Mouse (Mus musculus) hindbrain, embryonic 11.5 days (tissue): ENCODE results near the gene Gfod1. TPM values are rescaled to one million over a fixed set of nuclear protein-coding genes. Genes with fewer than 3 reads are reported as not detected.

Experiments
- ATAC-seq: fragments of 200-750 bp; cut with Nextera tagmentation; 2 replicates; pipeline ENCODE4 v1.8.0; 2017; ENCODE audit warnings: mild to moderate bottlenecking, moderate TSS enrichment, moderate library complexity; ENCODE audit not compliant: low FRiP score
- DNase-seq: peaks from one replicate; pipeline ENCODE4 v3.0.0-alpha.2; 2015; ENCODE audit warnings: low spot score
- H3K27ac ChIP-seq: fragments of 300-500 bp; sonication (generic); 2 replicates; pipeline ENCODE4 v1.5.1; 2014; ENCODE audit warnings: mild to moderate bottlenecking, low read depth, low read length
- H3K27me3 ChIP-seq: fragments of 300-500 bp; sonication (generic); 2 replicates; pipeline ENCODE4 v1.6.1; 2014; ENCODE audit warnings: mild to moderate bottlenecking, low read length, moderate library complexity, mixed read lengths; ENCODE audit not compliant: control insufficient read depth, insufficient read depth
- H3K36me3 ChIP-seq: fragments of 300-500 bp; sonication (generic); 2 replicates; pipeline ENCODE4 v1.6.1; 2014; ENCODE audit warnings: mild to moderate bottlenecking, low read length, moderate library complexity, mixed read lengths; ENCODE audit not compliant: control insufficient read depth, insufficient read depth
- H3K4me1 ChIP-seq: fragments of 300-500 bp; sonication (generic); replicated peaks from 2 replicates; pipeline ENCODE4 v1.6.1; 2014; ENCODE audit warnings: low read length, mixed read lengths; ENCODE audit not compliant: control insufficient read depth, insufficient read depth
- H3K4me2 ChIP-seq: fragments of 300-500 bp; sonication (generic); replicated peaks from 2 replicates; pipeline ENCODE4 v1.6.1; 2014; ENCODE audit warnings: mild to moderate bottlenecking, low read depth, low read length
- H3K4me3 ChIP-seq: fragments of 300-500 bp; sonication (generic); 2 replicates; pipeline ENCODE4 v1.5.1; 2014; ENCODE audit warnings: low read depth, low read length
- H3K9ac ChIP-seq: fragments of 300-500 bp; sonication (generic); 2 replicates; pipeline ENCODE4 v1.6.1; 2014; ENCODE audit warnings: low read depth, low read length
- H3K9me3 ChIP-seq: fragments of 300-500 bp; sonication (generic); 2 replicates; pipeline ENCODE4 v1.6.1; 2016; ENCODE audit warnings: low read length; ENCODE audit not compliant: control insufficient read depth
- WGBS: fragments of 180-500 bp; shearing (Covaris S2); extraction: QIAGEN DNeasy Blood & Tissue Kit; methylation state at CpG from one replicate; pipeline ENCODE4 v1.1.7; 2014; 5-methylcytosine and 5-hydroxymethylcytosine counted together
- polyA plus RNA-seq: library from polyadenylated mRNA; unstranded; fragments of >200 nt; fragmentation: Nextera tagmentation; extraction: Ambion mirVana; gene quantifications from 2 replicates; pipeline ENCODE4 v1.2.1, GENCODE M21; 2014

The Gfod1 gene
- polyA plus RNA-seq: 0.71 and 0.77 TPM in 2 replicates

DNA sequence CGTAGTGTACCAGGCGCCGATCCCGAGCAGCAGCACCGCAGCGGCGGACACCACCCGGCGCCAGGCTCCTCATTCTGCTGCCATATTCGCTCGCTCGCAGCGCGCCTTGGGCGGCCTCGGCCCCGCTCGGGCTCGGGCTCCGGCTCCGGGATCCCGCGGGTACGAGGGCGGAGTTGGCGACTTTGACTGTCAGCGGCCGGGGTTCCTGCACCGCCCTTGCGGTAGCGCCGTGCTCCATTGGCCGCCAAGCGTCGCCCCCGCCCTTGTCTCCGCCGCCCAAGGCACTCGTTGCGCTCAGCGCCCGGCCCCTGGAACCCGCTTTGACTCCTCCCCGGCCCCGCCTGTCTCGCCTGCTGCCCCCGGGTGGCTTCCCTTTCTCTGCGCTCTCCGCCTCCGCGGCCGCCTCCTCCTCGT, at the start of gene Gfod1:
Gene Gfod1 (minus strand): TSS at position 155 of the 414 bp plus-strand sequence.
- Histone ChIP-seq H3K4me1 (peaks cover 2% of the 10 kb centered on the region; the same call in 1 of the 2 replicates), H3K9ac (peak within 1 kb of the TSS; percentile 73), H3K27me3 (peaks cover 32% of the 10 kb centered on the region), H3K4me3 (peak within 1 kb of the TSS; percentile 67), H3K36me3 (no peaks in the 10 kb centered on the region), H3K9me3 (no peaks in the 10 kb centered on the region), H3K4me2 (peak within 1 kb of the TSS; percentile 100), H3K27ac (peak within 1 kb of the TSS; percentile 82)
- 0% methylated on average over 45 of the region's 53 CpGs for WGBS
- peak; percentile 94 for ATAC-seq
- peak; percentile 94 for DNase-seq

DNA sequence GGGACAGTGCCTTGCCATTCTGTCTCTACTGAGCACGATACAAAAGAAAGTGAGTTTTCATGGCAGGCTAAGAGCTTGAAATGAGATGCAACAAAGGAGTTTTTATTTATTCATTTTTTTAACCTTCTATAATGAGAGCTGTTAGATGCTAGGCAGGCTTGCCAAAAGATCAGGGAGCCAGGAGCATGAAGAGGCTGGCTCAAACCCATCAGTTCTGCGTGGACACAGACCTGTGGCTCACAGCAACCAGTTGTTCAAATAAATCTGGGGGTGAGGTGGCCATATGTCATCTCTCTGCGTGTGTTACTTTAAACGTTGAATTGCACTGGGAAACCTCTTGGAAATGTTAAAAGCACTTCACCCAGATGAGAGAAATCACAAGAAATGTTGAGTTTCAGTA, 49.4 kb upstream of the Gfod1 start:
- Histone ChIP-seq H3K27ac (no peak overlapping the region), H3K9ac (no peak overlapping the region), H3K9me3 (no peaks in the 10 kb centered on the region), H3K4me2 (no peak overlapping the region), H3K4me3 (no peak overlapping the region), H3K36me3 (no peaks in the 10 kb centered on the region), H3K27me3 (no peaks in the 10 kb centered on the region), H3K4me1 (no peaks in the 10 kb centered on the region)
- DNase-seq (no peak), ATAC-seq (no peak)
- 72% methylated on average over 4 of the region's 4 CpGs for WGBS

DNA sequence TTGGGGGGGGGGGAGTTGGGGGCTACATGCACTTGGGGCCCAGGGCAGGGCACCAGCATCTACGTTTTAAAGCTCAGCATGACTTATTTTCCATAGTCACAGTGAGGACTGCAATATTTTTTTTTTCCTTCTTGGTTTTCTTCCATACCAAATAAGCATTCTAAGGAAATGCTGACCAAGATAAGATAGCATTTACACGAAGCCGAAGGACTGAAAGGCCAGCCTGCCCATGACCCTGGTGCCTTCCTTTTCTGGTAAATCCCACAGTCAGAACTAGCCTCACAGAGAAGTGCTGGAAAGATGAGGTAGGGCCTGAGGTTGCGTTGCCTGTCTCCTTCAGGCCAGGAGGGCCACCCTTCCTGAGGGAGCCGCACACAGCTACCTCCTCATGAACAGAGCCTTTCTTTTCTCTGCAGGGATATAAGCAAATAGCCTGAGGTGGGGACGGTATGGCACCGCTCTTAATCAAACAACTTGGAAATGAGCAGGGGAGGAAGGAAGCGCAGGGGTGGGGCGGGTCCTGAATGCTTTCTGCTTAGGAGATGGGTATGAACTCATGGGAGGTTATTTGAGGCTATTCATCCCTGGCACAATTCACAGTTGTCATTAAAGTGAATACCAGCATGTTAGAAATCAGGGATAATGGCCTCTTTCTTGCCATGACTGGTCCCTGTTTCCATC, 46.7 kb upstream of the Gfod1 start:
- H3K27ac ChIP-seq: no peak overlapping the region
- H3K27me3 ChIP-seq: no peaks in the 10 kb centered on the region
- no peaks in the 10 kb centered on the region for H3K36me3 ChIP-seq
- H3K4me3 ChIP-seq: no peak overlapping the region
- no peaks in the 10 kb centered on the region for H3K9me3 ChIP-seq
- H3K4me1 ChIP-seq: no peaks in the 10 kb centered on the region
- H3K9ac ChIP-seq: no peak overlapping the region
- 77% methylated on average over 9 of the region's 9 CpGs for WGBS
- DNase-seq: no peak
- H3K4me2 ChIP-seq: no peak overlapping the region
- no peak for ATAC-seq

DNA sequence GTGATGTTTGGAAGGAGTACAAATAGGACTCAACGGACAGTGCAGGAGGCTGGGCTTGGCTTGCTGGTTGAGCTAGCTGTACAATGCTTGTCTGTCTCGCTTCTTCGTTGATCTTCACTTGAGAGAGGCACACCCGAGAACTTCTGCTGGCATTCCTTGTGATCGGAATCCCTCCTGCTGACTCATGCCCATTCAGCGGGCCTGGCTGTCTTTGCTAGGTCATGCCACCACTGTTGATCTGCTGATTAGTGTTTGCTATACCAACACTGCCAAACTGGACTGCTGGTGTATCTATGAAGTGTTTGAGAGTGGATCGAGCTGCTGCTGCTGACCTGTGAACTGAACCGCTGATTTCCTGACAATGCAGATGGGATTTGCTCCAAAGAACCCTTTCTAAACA, 45.4 kb upstream of the Gfod1 start:
- 86% methylated on average over 8 of the region's 8 CpGs for WGBS
- Histone ChIP-seq H3K36me3 (no peaks in the 10 kb centered on the region), H3K4me2 (no peak overlapping the region), H3K27me3 (no peaks in the 10 kb centered on the region), H3K27ac (no peak overlapping the region), H3K9ac (no peak overlapping the region), H3K4me3 (no peak overlapping the region), H3K9me3 (no peaks in the 10 kb centered on the region), H3K4me1 (no peaks in the 10 kb centered on the region)
- no peak for ATAC-seq
- DNase-seq: no peak

DNA sequence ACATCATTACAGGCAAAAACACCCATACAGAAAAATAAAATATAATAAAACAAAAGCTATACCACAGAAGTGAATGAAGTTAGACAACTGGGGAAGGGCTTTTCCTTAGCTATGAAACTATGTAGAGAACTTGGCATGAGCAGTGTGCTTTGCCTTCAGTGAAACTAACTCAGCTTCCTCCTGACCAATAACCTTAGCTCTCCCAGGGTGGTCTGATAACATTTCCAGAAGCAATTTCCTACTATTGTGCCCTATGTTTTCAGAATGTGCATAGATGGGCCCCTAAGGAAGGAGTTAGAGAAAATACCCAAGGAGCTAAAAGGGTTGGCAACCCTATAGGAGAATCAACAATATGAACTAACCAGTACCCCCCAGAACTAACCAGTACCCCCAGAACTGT, 42.9 kb upstream of the Gfod1 start:
- Histone ChIP-seq H3K4me2 (no peak overlapping the region), H3K4me1 (no peaks in the 10 kb centered on the region), H3K36me3 (no peaks in the 10 kb centered on the region), H3K27me3 (no peaks in the 10 kb centered on the region), H3K4me3 (no peak overlapping the region), H3K9me3 (no peaks in the 10 kb centered on the region), H3K27ac (no peak overlapping the region), H3K9ac (no peak overlapping the region)
- no peak for ATAC-seq
- DNase-seq: no peak

DNA sequence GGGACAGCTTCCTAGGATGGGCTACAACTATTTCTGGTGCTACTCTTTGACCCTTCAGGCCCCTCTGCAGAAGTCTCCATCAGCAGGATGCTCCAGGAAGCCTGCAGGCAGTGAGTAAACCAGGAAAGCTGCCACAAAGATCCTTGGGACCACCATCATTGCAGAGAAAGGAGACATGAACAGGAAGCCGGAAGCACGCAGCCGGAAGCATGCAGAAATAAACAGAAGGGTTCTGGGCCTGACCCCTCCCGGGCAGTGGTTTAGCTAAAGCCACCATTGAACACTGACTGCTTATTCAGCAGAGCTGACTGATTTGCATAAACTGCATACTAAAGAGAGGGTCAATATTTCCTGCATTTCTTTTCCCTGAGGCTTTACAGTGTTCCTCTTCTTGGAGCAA, 34.7 kb upstream of the Gfod1 start:
- H3K9ac ChIP-seq: no peak overlapping the region
- WGBS: 54% methylated on average over 4 of the region's 4 CpGs

DNA sequence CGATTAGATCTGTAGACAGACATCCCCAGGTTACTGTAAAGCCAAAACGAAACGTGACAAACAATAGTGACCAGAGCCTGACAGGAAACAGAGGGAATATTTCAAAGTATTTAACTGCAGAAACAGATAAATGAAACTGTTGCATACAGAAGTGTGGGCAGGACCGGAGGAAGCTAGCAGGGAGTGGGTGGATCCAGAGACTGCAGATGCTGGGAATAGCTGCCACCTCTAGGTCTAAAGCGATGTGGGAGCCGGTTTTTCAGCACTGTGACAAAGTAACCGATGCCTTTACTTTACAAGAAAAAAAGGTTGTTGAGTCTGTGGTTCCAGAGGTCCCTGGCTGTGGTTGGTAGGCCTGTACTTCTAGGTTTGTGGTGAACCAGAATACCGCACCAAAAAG, 34.0 kb upstream of the Gfod1 start:
- WGBS: 91% methylated on average over 8 of the region's 8 CpGs

More for the DNA sequence above, 34.7 kb upstream of the Gfod1 start:
- Histone ChIP-seq H3K36me3 (no peaks in the 10 kb centered on the region), H3K27me3 (no peaks in the 10 kb centered on the region), H3K27ac (no peak overlapping the region), H3K9me3 (no peaks in the 10 kb centered on the region), H3K4me2 (no peak overlapping the region), H3K4me1 (no peaks in the 10 kb centered on the region), H3K4me3 (no peak overlapping the region)
- DNase-seq (no peak), ATAC-seq (no peak)

DNA sequence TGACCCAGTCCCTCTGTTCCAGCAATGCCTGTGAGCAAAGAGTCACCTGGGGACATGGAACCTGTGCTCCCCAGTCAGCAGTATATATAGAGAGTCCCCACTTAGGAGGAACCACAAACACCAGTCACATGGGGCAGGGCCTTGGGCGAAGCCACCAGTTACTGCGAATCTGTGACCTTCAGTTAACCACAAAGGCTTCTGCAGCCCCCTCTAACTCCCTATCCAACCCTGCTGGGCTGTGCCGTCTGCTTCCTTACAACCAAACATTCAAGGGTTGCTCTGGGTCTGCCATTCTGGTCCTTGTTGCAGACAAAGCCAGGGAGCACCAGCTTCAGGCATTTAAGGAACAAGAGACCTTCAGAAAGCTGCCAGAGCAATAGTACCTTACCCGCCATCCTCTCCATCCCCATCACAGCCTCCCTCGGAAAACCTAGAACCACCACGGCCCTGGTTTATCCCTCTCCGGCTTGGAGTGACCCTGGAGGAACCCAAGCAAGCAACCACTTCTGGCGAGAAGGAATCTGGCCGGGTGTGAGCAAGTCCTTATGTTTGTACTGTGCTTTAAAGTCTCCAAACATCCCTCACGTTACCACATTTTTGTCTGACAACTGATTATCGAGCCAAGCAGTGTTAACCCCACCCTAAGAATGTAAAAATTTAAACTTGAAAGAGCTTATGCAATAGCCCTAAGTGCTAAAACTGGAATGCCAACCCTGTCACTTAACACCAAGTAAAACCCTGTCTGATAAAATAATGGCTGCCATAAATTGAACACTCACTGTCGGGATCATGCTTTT, 32.7 kb upstream of the Gfod1 start:
- Histone ChIP-seq H3K4me2 (no peak overlapping the region), H3K36me3 (no peaks in the 10 kb centered on the region), H3K9ac (no peak overlapping the region), H3K9me3 (no peaks in the 10 kb centered on the region), H3K4me1 (no peaks in the 10 kb centered on the region), H3K27ac (no peak overlapping the region), H3K4me3 (no peak overlapping the region), H3K27me3 (no peaks in the 10 kb centered on the region)
- WGBS: 87% methylated on average over 12 of the region's 12 CpGs
- ATAC-seq: no peak
- DNase-seq: no peak

More for the DNA sequence above, 34.0 kb upstream of the Gfod1 start:
- Histone ChIP-seq H3K27ac (no peak overlapping the region), H3K9me3 (no peaks in the 10 kb centered on the region), H3K4me1 (no peaks in the 10 kb centered on the region), H3K27me3 (no peaks in the 10 kb centered on the region), H3K4me3 (no peak overlapping the region), H3K36me3 (no peaks in the 10 kb centered on the region), H3K9ac (no peak overlapping the region), H3K4me2 (no peak overlapping the region)
- ATAC-seq (no peak), DNase-seq (no peak)

DNA sequence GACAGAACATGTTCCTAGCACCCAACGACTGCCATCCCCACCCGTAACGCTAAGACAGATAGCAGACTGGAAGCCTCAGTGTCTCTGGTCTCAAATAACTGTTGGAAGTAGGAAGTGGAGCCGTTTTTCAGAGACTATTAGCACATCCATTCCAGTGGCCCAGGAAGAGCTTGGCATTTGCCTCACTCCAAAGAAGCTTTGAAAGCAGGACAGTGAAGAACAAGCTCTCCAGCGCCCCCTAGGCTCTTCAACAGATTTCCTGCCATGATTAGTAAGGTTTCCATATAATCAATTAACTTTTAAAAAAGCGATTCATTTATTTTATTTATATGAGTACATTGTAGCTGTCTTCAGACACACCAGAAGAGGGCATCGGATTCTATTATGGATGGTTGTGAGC, 28.6 kb upstream of the Gfod1 start:
- Histone ChIP-seq H3K36me3 (no peaks in the 10 kb centered on the region), H3K4me3 (no peak overlapping the region), H3K27ac (no peak overlapping the region), H3K9me3 (no peaks in the 10 kb centered on the region), H3K4me2 (no peak overlapping the region), H3K9ac (no peak overlapping the region), H3K27me3 (no peaks in the 10 kb centered on the region), H3K4me1 (no peaks in the 10 kb centered on the region)
- peak; percentile 55 for DNase-seq
- ATAC-seq: no peak
- 49% methylated on average over 7 of the region's 7 CpGs for WGBS
